Mouse (Mus musculus): ENCODE results near the gene Dus2. TPM values are rescaled to one million over a fixed set of nuclear protein-coding genes. Genes with fewer than 3 reads are reported as not detected.

Dus2 gene
- total RNA-seq, 2 experiments from 2014 or later = 21.0 TPM

DNA sequence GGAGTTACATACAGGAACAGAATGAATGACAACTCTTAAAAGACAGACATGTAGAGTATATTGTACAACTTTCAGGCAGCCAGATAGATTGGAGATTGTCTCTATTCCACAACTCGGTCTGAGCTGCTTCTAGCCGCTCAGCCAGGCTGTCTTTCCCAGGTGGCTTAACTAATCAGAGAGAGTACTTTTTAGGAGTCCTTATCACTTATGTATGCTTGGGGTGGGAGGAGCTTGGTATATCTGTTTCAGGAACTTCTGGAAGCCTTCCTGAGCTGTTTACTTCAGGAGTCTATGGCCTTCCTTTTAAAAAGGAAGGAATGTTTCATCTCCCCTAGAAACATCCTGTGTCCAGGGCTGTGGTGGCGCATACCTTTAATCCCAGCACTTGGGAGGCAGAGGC, 26.9 kb downstream of the Dus2 start:
- Histone ChIP-seq H3K27ac (no peak overlapping the region), H3K4me3 (no peak overlapping the region)
- DNase-seq (ENCODE audit: low spot score in 2 of 2) = no peak
- no peak for TF ChIP-seq CTCF (conservative IDR thresholded peaks at IDR 0.05)

DNA sequence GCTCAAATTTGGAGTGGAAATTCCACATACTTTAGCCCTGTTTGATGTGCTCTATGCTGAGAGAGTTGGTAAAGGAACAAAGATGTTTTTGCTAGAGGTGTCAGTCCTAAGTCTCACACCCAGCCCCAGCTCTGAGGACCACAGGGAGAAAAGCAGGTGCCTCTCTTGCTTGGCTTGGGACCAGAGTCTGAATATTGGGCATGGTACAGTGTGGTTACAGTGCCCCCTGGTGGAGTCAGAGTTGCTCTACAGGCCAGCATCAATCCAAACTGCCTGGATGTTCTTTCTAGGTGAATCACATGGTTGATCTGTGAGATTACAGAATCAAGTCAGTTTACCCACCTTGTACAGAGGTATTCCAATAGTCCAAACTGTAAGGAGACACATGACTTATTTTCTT, 31.3 kb downstream of the Dus2 start:
- peak; percentile 99 for TF ChIP-seq CTCF (conservative IDR thresholded peaks at IDR 0.05)
- DNase-seq (ENCODE audit: low spot score in 2 of 2) = peak; percentile 62 to 87
- H3K27ac ChIP-seq = no peak overlapping the region
- H3K4me3 ChIP-seq = no peak overlapping the region

GRCm38 (mm10) chr8:106038721-106039120, 47.6 kb downstream of the Dus2 start:
- DNase-seq (ENCODE audit: low spot score in 2 of 2) = no peak
- TF ChIP-seq CTCF (conservative IDR thresholded peaks at IDR 0.05) = no peak
- no peak overlapping the region for H3K4me3 ChIP-seq
- H3K27ac ChIP-seq = no peak overlapping the region

GRCm38 (mm10) chr8:106039605-106040004, 48.5 kb downstream of the Dus2 start:
- no peak for DNase-seq (ENCODE audit: low spot score in 2 of 2)
- no peak for TF ChIP-seq CTCF (conservative IDR thresholded peaks at IDR 0.05)
- Histone ChIP-seq H3K27ac (no peak overlapping the region), H3K4me3 (no peak overlapping the region)

DNA sequence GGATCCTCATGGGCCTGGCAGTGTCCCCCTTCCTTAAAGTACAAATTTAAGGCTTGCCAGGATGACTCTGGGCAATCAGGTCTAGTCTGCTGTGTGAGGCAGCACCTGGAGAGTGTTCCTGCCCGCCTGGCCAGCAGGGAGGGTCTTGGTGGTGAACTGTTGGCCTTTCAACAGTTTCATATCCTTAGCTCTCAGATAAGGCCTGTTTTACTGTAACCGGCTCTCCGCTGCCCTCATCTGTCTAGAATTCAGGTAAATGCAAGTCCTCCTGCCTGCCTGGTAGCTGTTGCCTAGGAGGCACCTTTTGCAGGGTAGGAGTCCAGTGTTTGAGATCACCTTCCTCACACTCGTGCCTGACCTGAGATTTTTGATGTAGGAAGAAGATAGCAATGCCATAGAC, 49.1 kb downstream of the Dus2 start:
- H3K4me3 ChIP-seq = no peak overlapping the region
- no peak for DNase-seq (ENCODE audit: low spot score in 2 of 2)
- no peak overlapping the region for H3K27ac ChIP-seq
- no peak for TF ChIP-seq CTCF (conservative IDR thresholded peaks at IDR 0.05)

DNA sequence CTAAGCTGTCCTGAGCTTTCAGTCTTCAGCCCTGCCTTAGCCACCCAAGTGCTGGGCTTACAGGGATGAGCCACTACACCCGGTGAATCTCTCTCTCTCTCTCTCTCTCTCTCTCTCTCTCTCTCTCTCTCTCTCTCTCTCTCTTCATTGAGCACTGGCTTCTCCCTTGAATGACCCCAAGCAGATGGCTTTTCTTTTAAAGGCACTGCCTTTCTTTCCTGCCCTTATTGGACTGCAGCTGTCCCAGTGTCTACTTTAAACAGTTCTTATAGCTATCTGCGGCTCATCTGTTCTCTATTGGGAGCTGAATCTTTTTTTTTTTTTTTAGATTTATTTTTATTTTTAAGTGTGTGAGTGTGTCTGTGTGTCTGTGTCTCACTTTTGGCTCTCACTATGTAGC, 51.9 kb downstream of the Dus2 start:
- H3K4me3 ChIP-seq = no peak overlapping the region
- H3K27ac ChIP-seq = no peak overlapping the region
- no peak for TF ChIP-seq CTCF (conservative IDR thresholded peaks at IDR 0.05)
- DNase-seq (ENCODE audit: low spot score in 2 of 2) = no peak

- no peak for DNase-seq (ENCODE audit: low spot score in 2 of 2)
Measured at GRCm38 (mm10) chr8:106044151-106044550, 53.0 kb downstream of the Dus2 start.

GRCm38 (mm10) chr8:106046872-106047559, 55.9 kb downstream of the Dus2 start:
- Histone ChIP-seq H3K4me3 (no peak overlapping the region), H3K27ac (no peak overlapping the region)
- TF ChIP-seq CTCF (conservative IDR thresholded peaks at IDR 0.05) = no peak
- DNase-seq (ENCODE audit: low spot score in 2 of 2) = no peak

More at GRCm38 (mm10) chr8:106044151-106044550, 53.0 kb downstream of the Dus2 start:
- no peak for TF ChIP-seq CTCF (conservative IDR thresholded peaks at IDR 0.05)
- Histone ChIP-seq H3K4me3 (no peak overlapping the region), H3K27ac (no peak overlapping the region)

GRCm38 (mm10) chr8:106047854-106048630, 56.9 kb downstream of the Dus2 start:
- no peak overlapping the region for H3K4me3 ChIP-seq
- no peak for TF ChIP-seq CTCF (conservative IDR thresholded peaks at IDR 0.05)
- no peak for DNase-seq (ENCODE audit: low spot score in 2 of 2)
- no peak overlapping the region for H3K27ac ChIP-seq

GRCm38 (mm10) chr8:106049840-106050239, 58.7 kb downstream of the Dus2 start:
- DNase-seq (ENCODE audit: low spot score in 2 of 2) = no peak

GRCm38 (mm10) chr8:106051068-106051467, 59.9 kb downstream of the Dus2 start:
- Histone ChIP-seq H3K4me3 (no peak overlapping the region), H3K27ac (peak overlapping the region; percentile 71; the same call in 1 of the 2 replicates)
- no peak for TF ChIP-seq CTCF (conservative IDR thresholded peaks at IDR 0.05)
- DNase-seq (ENCODE audit: low spot score in 2 of 2) = no peak

More at GRCm38 (mm10) chr8:106049840-106050239, 58.7 kb downstream of the Dus2 start:
- no peak overlapping the region for H3K4me3 ChIP-seq
- no peak for TF ChIP-seq CTCF (conservative IDR thresholded peaks at IDR 0.05)
- H3K27ac ChIP-seq = no peak overlapping the region

DNA sequence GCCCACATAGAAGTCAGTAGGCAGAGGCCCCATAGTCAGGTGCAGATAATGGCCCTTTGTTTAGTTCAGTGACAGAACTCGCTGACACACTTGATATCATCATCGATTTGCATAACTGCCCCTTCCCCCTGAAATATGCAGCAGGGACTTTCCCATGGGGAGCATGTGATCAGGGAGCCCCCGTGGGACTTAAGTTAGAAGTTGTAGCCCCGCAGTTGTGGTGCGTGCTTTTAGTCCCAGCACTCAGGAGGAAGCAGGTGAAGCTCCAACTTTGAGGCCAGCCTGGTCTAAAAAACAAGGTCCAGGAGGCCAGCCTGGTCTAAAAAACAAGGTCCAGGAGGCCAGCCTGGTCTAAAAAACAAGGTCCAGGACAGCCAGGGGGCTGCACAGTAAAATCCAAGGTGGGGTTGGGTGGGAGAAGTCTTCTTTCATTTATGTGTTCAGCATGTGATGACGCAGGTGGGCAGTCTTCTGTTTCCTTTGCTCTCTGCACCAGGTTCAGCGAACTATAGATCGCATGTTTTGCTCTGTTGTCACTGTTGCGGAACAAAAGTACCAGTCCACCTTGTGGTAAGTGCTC, 61.5 kb downstream of the Dus2 start:
- DNase-seq (ENCODE audit: low spot score in 2 of 2) = no peak
- Histone ChIP-seq H3K4me3 (no peak overlapping the region), H3K27ac (peak overlapping the region; percentile 71; the same call in 1 of the 2 replicates)
- no peak for TF ChIP-seq CTCF (conservative IDR thresholded peaks at IDR 0.05)

GRCm38 (mm10) chr8:106054190-106054811, 63.2 kb downstream of the Dus2 start:
- H3K27ac ChIP-seq = peak overlapping the region; percentile 39; the same call in 1 of the 2 replicates
- TF ChIP-seq CTCF (conservative IDR thresholded peaks at IDR 0.05) = no peak
- no peak for DNase-seq (ENCODE audit: low spot score in 2 of 2)
- no peak overlapping the region for H3K4me3 ChIP-seq
